Mouse (Mus musculus) spleen, postnatal 14 days (tissue): ENCODE results near the gene Gm28372.
A peak's percentile ranks its signal among the peaks of the same experiment; 100 is the strongest.

Source experiments
- DNase-seq, 2 experiments: peaks; one replicate each; pipeline ENCODE4 v3.0.0; 2021 to 2022; ENCODE audit warnings: low spot score in 2 of 2

Gm28372 gene

DNA sequence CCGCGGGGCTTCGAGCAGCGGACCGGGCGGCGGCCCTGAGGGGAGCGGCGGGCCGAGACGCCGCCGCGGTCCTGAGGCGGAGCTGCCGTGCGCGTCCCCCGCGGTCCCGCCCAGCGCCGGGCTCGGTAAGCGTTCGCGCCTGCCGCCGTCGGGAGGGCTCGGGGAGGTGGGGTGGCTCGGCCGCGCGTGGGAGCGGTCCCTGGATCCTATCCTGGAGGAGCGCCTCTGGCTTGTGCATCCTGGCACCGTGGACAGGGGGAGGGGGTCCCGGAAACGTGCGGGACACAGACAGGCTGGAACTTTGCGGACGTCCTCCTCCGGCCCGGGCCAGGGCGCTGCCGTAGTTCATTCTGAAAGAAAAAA, 45.4 kb downstream of the Gm28372 start:
- DNase-seq: peak; percentile 64 to 66

DNA sequence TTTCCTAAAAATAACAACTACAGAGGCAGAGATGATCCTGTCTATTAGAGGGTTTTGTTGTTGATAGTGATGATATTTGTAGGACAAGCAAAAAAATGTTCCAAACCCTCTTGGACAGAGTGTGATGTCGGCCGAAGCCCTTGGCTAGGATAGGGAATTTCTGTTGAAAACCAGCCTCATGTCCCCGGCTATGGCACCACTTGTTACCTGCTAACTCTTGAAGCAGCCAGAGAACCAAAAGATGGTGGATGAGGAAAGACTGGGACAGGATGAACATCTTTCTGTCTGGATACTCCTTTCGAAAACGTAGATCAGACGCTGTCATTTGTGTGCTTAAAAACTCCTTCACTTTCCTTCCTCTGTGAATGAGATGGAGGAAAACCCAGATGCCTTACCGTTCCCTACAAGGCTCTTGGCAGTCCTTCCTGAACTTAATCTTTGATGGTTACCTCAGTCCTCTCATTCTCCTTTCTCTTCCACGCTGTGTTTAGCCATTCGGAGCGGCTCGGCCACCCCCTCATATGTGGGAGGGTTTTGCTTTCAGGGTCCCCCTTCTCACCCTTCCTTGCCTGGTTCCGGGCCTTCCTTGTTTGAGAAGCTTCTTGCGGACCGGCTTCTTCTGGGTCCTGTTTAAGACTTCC, 46.2 kb downstream of the Gm28372 start:
- DNase-seq: no peak

DNA sequence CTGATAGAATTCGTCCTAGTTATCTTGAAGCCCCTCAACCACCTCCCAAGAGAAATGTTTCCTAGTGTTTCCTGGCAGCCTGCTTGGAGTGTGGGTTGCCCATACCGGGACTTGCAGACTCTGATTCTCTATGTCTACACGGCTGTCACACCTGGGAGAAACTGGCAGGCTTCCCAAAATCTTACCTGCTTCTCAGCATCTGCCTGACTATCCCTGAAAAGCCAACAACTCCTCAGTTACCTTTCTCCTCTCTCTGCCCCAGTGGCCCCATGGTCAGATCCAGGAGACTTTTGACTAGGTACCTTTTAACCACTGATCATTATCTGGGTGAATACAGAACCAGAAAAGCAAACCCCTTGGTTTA, 46.7 kb downstream of the Gm28372 start:
- no peak for DNase-seq

DNA sequence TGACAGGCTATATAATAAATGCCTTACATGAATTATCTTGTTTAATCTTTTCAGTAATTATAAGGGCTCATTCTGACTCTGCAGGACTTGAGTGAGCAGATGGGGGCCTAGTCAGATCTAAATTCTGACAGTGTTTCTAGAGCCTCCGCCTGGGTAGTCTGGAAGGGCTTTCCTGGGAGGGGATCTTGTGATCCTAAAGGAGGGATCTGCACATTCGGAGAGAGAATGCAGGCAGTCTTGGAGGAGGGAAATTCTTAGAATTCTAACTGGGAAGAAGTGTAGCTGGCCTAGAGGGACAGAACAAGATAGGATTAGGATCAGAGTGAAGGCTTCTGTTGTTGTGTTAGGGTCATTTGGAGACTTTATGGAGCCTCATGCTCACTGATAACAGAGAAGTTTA, 47.2 kb downstream of the Gm28372 start:
- DNase-seq: no peak

DNA sequence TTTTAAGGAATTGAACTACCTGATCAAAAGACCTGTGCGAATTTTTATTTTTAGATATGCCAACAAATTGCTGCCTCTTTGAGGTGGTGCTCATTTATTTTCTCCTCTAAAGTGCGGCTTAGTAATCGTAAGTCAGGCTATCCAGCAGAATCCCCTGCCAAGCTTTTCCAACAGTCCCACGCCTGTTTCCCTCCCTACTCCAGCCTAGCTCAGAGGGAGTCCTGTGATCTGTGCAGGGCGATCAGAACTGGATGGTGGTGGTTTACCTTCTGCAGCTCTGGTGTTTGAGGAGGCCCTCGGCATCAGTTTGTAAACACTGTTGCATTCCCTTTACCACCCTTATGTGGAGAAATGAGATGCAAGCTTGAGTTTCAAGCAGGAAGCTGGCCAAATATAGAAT, 48.4 kb downstream of the Gm28372 start:
- no peak for DNase-seq

DNA sequence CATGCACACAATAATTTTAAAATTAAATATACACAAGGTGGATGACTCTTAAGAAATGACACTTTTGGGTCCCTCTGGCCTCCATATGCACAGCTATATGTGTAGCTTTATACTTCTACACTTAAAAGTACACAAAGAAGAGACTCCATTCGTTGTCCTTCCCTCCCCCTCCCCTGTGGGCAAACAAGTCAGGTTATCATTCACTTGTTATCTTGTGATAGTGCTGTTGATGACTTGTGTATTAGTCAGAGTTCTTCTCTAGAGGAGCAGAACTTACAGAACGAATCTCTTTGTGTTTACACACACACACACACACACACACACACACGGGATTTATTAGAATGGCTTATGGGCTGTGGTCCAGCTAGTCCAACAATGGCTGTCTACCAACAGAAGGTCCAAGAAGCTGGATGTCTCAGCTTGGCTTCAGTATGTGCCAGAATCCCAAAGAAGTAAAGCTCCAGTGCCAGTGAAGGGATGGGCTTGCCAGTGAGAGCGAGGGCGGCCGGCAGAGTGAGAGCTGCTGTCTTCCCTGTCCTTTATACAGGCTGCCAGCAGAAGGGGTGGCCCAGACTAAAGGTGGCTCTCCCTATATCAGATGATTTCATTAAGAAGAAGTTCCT, 49.8 kb downstream of the Gm28372 start:
- no peak for DNase-seq
